Mouse (Mus musculus): Measurements from ENCODE around the gene Runx1. TPM values are rescaled to one million over a fixed set of nuclear protein-coding genes. Genes with fewer than 3 reads are reported as not detected.

The Runx1 gene
- polyA plus RNA-seq, 1 experiment from 2014 or later = 0.59 TPM

- no peaks in the 10 kb centered on the region for H3K36me3 ChIP-seq (ENCODE audit: control insufficient read depth, insufficient read depth, low read length)
- no peaks in the 10 kb centered on the region for H3K4me1 ChIP-seq (ENCODE audit: control insufficient read depth, insufficient read depth, low read length)
- no peak overlapping the region for H3K9ac ChIP-seq (replicated peaks; ENCODE audit: low read depth, low read length)
- no peaks in the 10 kb centered on the region for H3K27me3 ChIP-seq (ENCODE audit: control insufficient read depth, insufficient read depth, low read length)
- H3K9me3 ChIP-seq (ENCODE audit: control insufficient read depth, low read length) = no peaks in the 10 kb centered on the region
- no peak for ATAC-seq (ENCODE audit: low read depth)
- H3K4me3 ChIP-seq (ENCODE audit: low read depth, low read length) = no peak overlapping the region
- H3K4me2 ChIP-seq (ENCODE audit: low read depth, low read length) = no peak overlapping the region
- no peak overlapping the region for H3K27ac ChIP-seq (ENCODE audit: low read depth, low read length)
- 85% methylated on average over 21 of the region's 21 CpGs for WGBS
These were observed 141.3 kb downstream of the Runx1 start for GRCm38 (mm10) chr16:92684423-92685211.

DNA sequence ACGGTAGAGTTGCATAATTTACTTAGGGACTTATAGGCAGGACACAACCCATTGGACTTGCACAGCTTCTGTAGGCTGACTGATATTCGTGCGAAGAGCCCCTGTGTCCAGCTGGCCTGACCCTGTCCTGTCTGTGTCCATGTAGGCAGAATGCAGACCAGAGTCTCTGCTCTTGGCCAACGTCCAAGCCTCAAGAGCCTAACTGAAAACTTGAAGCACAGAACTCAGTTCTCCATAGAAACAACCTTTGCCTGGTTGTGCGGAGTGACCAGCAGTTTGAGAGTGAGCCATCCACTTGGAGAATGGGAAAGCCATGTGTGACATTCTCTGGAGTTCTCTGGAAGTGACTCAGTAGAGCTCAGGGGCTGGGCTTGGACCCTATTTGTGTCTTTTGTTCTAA lies 149.3 kb downstream of the Runx1 start:
- no peaks in the 10 kb centered on the region for H3K9me3 ChIP-seq (ENCODE audit: control insufficient read depth, low read length)
- no peaks in the 10 kb centered on the region for H3K27me3 ChIP-seq (ENCODE audit: control insufficient read depth, insufficient read depth, low read length)
- H3K9ac ChIP-seq (replicated peaks; ENCODE audit: low read depth, low read length) = no peak overlapping the region
- ATAC-seq (ENCODE audit: low read depth) = no peak
- H3K4me2 ChIP-seq (ENCODE audit: low read depth, low read length) = no peak overlapping the region
- H3K36me3 ChIP-seq (ENCODE audit: control insufficient read depth, insufficient read depth, low read length) = no peaks in the 10 kb centered on the region
- no peak overlapping the region for H3K4me3 ChIP-seq (ENCODE audit: low read depth, low read length)
- H3K4me1 ChIP-seq (ENCODE audit: control insufficient read depth, insufficient read depth, low read length) = no peaks in the 10 kb centered on the region
- H3K27ac ChIP-seq (ENCODE audit: low read depth, low read length) = no peak overlapping the region
- WGBS = 86% methylated on average over 5 of the region's 5 CpGs

- H3K4me3 ChIP-seq (ENCODE audit: low read depth, low read length) = no peak overlapping the region
- ATAC-seq (ENCODE audit: low read depth) = no peak
- no peaks in the 10 kb centered on the region for H3K36me3 ChIP-seq (ENCODE audit: control insufficient read depth, insufficient read depth, low read length)
- H3K9me3 ChIP-seq (ENCODE audit: control insufficient read depth, low read length) = no peaks in the 10 kb centered on the region
- no peak overlapping the region for H3K27ac ChIP-seq (ENCODE audit: low read depth, low read length)
- no peak overlapping the region for H3K9ac ChIP-seq (replicated peaks; ENCODE audit: low read depth, low read length)
- H3K4me1 ChIP-seq (ENCODE audit: control insufficient read depth, insufficient read depth, low read length) = no peaks in the 10 kb centered on the region
- H3K4me2 ChIP-seq (ENCODE audit: low read depth, low read length) = no peak overlapping the region
- WGBS = 63% methylated on average over 8 of the region's 8 CpGs
- no peaks in the 10 kb centered on the region for H3K27me3 ChIP-seq (ENCODE audit: control insufficient read depth, insufficient read depth, low read length)
These were observed 150.3 kb downstream of the Runx1 start for GRCm38 (mm10) chr16:92675677-92676076.

- no peak for ATAC-seq (ENCODE audit: low read depth)
- 79% methylated on average over 11 of the region's 11 CpGs for WGBS
These were observed 151.0 kb downstream of the Runx1 start for GRCm38 (mm10) chr16:92674916-92675450.

DNA sequence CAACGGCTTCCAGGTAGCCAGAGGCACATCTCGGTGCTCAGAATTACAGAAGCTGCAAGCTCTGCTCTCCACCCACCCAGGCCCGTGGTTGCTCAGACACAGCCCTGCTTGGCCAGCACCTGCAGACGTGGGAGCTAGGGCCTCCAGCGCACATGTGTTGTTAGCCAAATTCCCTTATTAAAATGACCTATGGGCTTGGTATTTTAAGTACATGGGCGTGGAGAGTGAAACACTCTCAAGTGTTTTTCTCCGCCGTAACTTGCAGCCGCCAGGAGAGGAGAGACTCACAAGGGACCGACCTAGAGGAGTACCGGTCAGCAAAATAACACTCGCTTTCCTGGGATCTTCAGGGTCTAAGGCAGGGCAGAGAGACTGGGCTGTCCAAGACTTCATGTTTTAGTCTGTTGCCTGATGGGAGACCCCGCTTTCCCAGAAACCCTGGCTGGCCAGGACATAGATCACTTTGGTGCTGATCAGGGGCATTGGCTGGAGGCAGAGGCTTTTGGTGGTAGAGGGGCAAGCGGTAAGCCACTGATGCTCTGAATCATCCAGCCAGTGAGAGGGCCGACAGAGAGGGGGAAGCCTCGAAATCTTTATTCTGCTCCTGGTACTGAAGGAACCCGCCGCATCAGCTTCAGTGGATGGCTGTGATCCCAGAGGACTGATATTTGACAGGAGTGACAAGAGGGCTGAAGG lies 151.7 kb downstream of the Runx1 start:
- Histone ChIP-seq H3K9ac (replicated peaks; ENCODE audit: low read depth, low read length) (no peak overlapping the region), H3K27ac (ENCODE audit: low read depth, low read length) (no peak overlapping the region), H3K4me1 (ENCODE audit: control insufficient read depth, insufficient read depth, low read length) (no peaks in the 10 kb centered on the region), H3K36me3 (ENCODE audit: control insufficient read depth, insufficient read depth, low read length) (no peaks in the 10 kb centered on the region), H3K4me2 (ENCODE audit: low read depth, low read length) (no peak overlapping the region), H3K4me3 (ENCODE audit: low read depth, low read length) (no peak overlapping the region), H3K27me3 (ENCODE audit: control insufficient read depth, insufficient read depth, low read length) (no peaks in the 10 kb centered on the region), H3K9me3 (ENCODE audit: control insufficient read depth, low read length) (no peaks in the 10 kb centered on the region)
- WGBS = 87% methylated on average over 18 of the region's 18 CpGs
- ATAC-seq (ENCODE audit: low read depth) = no peak

More at GRCm38 (mm10) chr16:92674916-92675450, 151.0 kb downstream of the Runx1 start:
- no peak overlapping the region for H3K9ac ChIP-seq (replicated peaks; ENCODE audit: low read depth, low read length)
- H3K27me3 ChIP-seq (ENCODE audit: control insufficient read depth, insufficient read depth, low read length) = no peaks in the 10 kb centered on the region
- H3K4me2 ChIP-seq (ENCODE audit: low read depth, low read length) = no peak overlapping the region
- no peaks in the 10 kb centered on the region for H3K4me1 ChIP-seq (ENCODE audit: control insufficient read depth, insufficient read depth, low read length)
- H3K9me3 ChIP-seq (ENCODE audit: control insufficient read depth, low read length) = no peaks in the 10 kb centered on the region
- no peaks in the 10 kb centered on the region for H3K36me3 ChIP-seq (ENCODE audit: control insufficient read depth, insufficient read depth, low read length)
- H3K4me3 ChIP-seq (ENCODE audit: low read depth, low read length) = no peak overlapping the region
- no peak overlapping the region for H3K27ac ChIP-seq (ENCODE audit: low read depth, low read length)

DNA sequence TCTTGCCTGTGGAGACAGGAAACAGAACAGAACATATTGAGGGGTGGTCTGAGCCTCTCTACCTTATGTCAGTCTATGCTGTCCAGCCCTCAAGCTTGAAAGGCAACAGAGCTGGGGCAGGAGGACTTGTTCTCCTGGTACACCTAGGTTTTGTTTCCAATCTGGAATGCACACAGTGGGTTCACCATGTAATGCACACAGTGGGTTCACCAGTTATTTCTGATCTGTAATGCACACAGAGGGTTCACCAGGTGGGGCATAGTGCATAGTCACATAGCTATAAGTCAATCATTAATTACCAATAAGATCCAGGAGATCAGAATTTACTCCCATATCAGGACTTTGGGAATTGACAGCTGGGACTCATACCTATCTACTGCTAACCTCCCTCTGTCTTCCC lies 157.1 kb downstream of the Runx1 start:
- no peak overlapping the region for H3K27ac ChIP-seq (ENCODE audit: low read depth, low read length)
- H3K4me1 ChIP-seq (ENCODE audit: control insufficient read depth, insufficient read depth, low read length) = no peaks in the 10 kb centered on the region
- ATAC-seq (ENCODE audit: low read depth) = no peak

GRCm38 (mm10) chr16:92661757-92662156 lies 164.2 kb downstream of the Runx1 start:
- no peak for ATAC-seq (ENCODE audit: low read depth)
- Histone ChIP-seq H3K4me3 (ENCODE audit: low read depth, low read length) (no peak overlapping the region), H3K9ac (replicated peaks; ENCODE audit: low read depth, low read length) (no peak overlapping the region), H3K4me1 (ENCODE audit: control insufficient read depth, insufficient read depth, low read length) (no peaks in the 10 kb centered on the region), H3K27ac (ENCODE audit: low read depth, low read length) (no peak overlapping the region), H3K36me3 (ENCODE audit: control insufficient read depth, insufficient read depth, low read length) (no peaks in the 10 kb centered on the region), H3K9me3 (ENCODE audit: control insufficient read depth, low read length) (no peaks in the 10 kb centered on the region), H3K27me3 (ENCODE audit: control insufficient read depth, insufficient read depth, low read length) (no peaks in the 10 kb centered on the region), H3K4me2 (ENCODE audit: low read depth, low read length) (no peak overlapping the region)
- 86% methylated on average over 7 of the region's 7 CpGs for WGBS

More for the DNA sequence above, 157.1 kb downstream of the Runx1 start:
- Histone ChIP-seq H3K9ac (replicated peaks; ENCODE audit: low read depth, low read length) (no peak overlapping the region), H3K36me3 (ENCODE audit: control insufficient read depth, insufficient read depth, low read length) (no peaks in the 10 kb centered on the region), H3K4me3 (ENCODE audit: low read depth, low read length) (no peak overlapping the region), H3K9me3 (ENCODE audit: control insufficient read depth, low read length) (no peaks in the 10 kb centered on the region), H3K4me2 (ENCODE audit: low read depth, low read length) (no peak overlapping the region), H3K27me3 (ENCODE audit: control insufficient read depth, insufficient read depth, low read length) (no peaks in the 10 kb centered on the region)

- Histone ChIP-seq H3K4me3 (ENCODE audit: low read depth, low read length) (no peak overlapping the region), H3K9me3 (ENCODE audit: control insufficient read depth, low read length) (no peaks in the 10 kb centered on the region), H3K27ac (ENCODE audit: low read depth, low read length) (no peak overlapping the region), H3K9ac (replicated peaks; ENCODE audit: low read depth, low read length) (no peak overlapping the region), H3K36me3 (ENCODE audit: control insufficient read depth, insufficient read depth, low read length) (no peaks in the 10 kb centered on the region), H3K4me2 (ENCODE audit: low read depth, low read length) (no peak overlapping the region), H3K4me1 (ENCODE audit: control insufficient read depth, insufficient read depth, low read length) (no peaks in the 10 kb centered on the region), H3K27me3 (ENCODE audit: control insufficient read depth, insufficient read depth, low read length) (no peaks in the 10 kb centered on the region)
- WGBS = 96% methylated on average over 5 of the region's 5 CpGs
- ATAC-seq (ENCODE audit: low read depth) = no peak
These were observed 169.2 kb downstream of the Runx1 start for GRCm38 (mm10) chr16:92656750-92657149.

- 51% methylated on average over 5 of the region's 5 CpGs for WGBS
- Histone ChIP-seq H3K9ac (replicated peaks; ENCODE audit: low read depth, low read length) (no peak overlapping the region), H3K4me1 (ENCODE audit: control insufficient read depth, insufficient read depth, low read length) (no peaks in the 10 kb centered on the region), H3K9me3 (ENCODE audit: control insufficient read depth, low read length) (no peaks in the 10 kb centered on the region), H3K36me3 (ENCODE audit: control insufficient read depth, insufficient read depth, low read length) (no peaks in the 10 kb centered on the region), H3K27ac (ENCODE audit: low read depth, low read length) (no peak overlapping the region), H3K4me3 (ENCODE audit: low read depth, low read length) (no peak overlapping the region), H3K27me3 (ENCODE audit: control insufficient read depth, insufficient read depth, low read length) (no peaks in the 10 kb centered on the region), H3K4me2 (ENCODE audit: low read depth, low read length) (no peak overlapping the region)
- no peak for ATAC-seq (ENCODE audit: low read depth)
These were observed 171.5 kb downstream of the Runx1 start for GRCm38 (mm10) chr16:92654294-92654950.
